Mouse (Mus musculus) adrenal gland, adult 2 months (tissue): Measurements from ENCODE around the gene Lpin2. TPM values are rescaled to one million over a fixed set of nuclear protein-coding genes. Genes with fewer than 3 reads are reported as not detected.

Experiments used
- DNase-seq: peaks from one replicate; pipeline ENCODE4 v3.0.0; 2021
- polyA plus RNA-seq: library from polyadenylated mRNA; depleted of rRNA; stranded (reverse); fragments of >200 nt; gene quantifications from 2 replicates; pipeline ENCODE4 v1.2.3, GENCODE M21; 2012
- total RNA-seq, 2 experiments: library from RNA; stranded (reverse); gene quantifications; 2 replicates each; pipeline ENCODE4 v1.2.3; 2021

Gene Lpin2
- total and polyA plus RNA-seq, 3 experiments: 8.2 to 43.0 (median 38.1) TPM

DNA sequence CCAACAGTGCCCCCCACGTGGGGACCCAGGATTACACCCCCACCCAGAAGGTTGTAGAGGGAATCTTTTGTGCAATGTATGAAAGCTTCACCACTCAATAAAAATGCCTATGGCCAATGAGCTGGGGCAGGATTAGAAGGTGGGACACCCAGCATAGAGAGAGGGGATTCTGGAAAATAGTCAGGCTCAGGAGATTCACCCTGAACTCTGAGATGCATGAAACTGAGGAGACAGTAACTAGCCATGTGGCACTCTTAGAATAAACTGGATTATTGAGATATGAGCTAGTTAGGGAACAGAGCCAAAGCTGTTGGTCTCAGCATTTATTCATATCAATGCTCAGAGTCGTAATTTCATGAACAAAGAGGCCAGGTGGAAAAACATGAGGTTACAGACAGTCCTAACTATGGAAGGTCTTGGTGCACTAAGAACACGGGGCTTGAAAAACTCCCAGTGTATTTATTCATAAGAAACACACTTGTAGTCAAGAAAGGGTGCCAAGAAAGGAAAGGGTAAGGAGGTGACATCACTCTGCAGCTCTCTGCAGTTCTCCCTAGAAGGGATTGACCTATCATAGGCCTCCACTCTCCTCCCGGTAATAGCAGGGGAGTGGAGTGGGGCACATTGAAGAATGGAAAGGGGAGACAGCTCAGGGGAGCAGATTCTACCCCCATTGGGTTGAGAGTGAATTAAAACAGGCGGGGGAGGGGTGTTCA lies 83.1 kb downstream of the Lpin2 start:
- no peak for DNase-seq

DNA sequence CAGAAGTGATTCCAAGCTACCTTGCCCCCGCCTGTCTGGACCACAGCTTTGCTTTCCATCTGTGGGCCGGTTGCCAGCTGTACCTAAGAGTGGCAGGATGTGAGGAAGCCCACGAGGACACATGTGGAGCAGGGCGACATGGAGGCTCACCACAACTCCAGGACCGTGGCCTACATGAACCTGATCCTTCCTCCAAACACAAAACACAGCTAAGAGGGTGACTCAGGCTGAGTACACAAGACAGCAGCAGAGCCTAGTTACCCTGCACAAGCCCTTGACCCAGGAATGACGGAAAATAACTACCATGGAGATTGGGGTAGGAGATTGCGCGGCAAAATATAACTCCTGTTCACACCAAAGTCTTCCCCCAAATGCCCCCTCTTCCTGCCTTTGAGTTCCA lies 85.0 kb downstream of the Lpin2 start:
- DNase-seq: peak; percentile 51

DNA sequence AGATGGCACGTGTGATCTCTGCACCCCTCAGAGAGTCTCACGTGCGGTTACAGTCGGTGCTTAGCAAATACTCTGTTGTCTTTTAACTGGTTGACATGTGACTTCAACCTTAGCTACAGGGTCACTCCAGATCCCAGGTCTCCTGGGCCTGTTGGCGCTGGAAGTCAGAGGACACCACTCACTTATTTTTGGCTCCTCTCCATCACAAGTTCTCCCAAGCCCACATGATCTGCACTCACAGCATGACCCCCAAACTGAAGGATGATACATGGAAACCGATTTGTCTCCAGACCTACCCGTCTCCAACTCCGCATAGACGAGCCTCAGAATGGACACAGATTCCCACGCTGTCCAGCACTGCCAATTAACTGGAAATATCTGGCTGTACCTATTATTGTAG lies 85.8 kb downstream of the Lpin2 start:
- DNase-seq: no peak

DNA sequence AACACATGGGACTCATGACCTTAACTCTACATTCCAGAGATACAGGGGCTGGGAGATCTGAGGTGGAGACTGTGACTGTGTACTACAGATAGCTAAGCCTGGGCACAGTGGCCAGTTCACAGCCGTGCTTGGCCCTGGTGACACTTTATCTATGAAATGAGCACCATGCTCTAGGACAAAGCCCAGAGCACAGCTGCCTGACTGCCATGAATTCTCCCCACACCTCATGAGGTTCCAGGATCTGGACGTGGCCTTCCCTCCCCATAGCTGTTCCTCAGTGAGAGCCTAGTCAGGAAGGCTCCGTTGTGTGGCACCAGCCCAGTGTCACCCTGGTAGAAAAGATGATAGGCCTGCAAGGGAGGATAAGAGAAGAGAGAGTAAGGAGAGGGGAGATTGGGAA lies 86.2 kb downstream of the Lpin2 start:
- DNase-seq: no peak

DNA sequence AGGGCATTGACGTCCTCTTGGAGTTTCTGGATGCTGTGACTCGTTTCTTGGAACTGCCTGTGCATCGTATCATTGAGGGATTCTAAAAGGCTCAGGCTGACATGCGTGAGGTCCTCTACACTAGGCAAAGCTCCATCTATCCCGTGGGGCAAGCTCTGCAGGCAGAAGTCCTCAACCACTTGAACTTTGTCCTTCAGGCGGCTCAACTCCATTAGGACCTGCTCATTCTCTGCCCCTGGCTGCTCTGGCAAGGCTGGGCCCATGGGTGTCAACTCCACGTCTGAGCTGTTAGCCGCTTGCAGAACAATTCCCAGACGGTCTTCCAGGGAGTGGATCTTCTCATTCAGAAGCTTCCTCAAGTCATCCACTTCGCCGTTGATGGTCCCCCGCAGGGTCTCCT lies 91.5 kb downstream of the Lpin2 start:
- no peak for DNase-seq

DNA sequence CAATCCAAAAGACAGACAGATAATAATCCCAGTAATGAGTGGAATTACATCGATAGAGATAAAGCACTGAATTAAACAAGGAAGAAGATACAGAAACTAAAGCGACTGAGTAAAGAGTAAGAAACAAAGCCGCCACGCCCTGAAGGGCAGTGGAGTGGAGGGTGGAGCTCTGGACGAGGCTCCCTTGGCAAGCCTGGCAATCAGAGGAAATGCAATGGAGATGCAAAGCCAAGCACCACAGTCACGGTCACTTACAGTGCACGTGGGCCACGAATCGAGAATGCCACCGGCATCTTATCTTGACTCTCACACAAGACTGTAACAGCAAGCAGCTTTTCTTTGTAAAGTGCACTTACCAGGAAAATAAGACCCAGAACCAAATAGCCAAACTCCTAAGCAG lies 94.4 kb downstream of the Lpin2 start:
- DNase-seq: no peak

DNA sequence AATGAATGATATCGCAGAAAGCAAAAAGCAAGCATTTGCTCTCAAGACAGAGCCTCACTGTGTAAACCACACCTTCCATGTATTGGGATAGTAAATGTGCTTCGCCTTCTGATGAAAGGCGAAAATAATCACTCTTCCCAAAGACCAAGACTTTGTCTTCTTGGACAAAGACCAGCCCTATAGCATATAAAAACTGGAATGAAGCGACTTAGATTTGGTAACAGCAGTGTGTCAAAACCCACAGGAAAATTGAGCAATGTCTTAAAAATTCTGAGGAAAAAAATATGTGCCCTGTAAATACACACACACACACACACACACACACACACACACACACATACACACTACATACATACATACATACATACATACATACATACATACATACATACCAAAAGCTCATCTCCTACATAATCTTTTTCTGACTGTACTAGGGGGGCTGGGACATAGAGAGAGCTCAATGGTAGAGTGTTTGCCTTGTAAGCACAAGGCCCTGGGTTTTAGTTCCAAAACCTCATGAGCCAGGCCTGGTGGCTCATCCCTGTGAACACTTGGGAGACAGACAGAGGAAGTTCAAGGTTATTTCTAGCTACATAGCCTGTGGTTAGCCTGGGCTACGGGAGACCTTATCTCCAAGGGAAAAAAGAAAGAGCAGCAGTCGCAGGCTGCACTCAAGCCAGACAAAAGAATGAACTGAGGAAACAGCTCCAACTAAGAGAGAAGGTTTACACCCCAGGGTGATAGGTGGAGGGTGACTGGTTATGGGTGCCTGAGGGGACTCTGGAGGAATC lies 95.5 kb downstream of the Lpin2 start:
- DNase-seq: no peak

DNA sequence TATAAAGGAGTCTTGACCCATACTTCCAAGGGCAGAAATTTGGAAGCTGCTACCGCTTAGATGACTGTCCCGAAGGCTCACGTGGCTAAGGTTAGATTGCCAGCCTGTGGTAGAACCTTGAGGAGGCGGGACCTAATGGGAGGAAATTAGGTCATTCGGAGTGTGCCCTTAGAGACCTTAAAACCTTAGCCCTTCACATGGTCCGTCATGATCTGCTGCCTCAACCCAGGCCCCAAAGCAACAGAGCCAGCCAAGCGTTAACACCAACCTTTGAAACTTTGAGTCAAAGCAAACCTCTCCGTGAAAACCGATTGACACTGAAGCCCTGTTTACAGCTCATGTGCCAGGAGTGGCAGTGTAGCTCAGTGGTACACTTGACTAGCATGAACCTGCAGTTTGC lies 100.4 kb downstream of the Lpin2 start:
- no peak for DNase-seq

DNA sequence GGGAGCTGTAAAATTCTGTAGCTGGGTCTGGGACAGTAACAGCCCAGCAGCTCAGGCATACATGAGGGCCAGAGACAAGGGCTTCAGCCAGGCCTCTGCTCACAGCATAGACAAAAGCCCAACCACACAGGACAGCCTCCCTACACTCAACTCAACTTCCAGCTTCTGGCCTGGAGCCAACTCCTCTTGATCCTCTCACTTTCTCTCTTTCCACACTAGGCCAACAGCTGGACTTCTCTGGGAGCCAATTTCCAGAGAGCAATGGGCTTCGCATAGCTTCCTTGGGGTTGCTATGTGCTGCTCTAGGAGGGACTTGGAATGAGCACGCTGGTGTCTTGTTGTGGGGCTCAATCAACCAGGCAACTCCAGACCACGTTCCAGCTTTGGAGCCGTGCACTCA lies 100.9 kb downstream of the Lpin2 start:
- no peak for DNase-seq

DNA sequence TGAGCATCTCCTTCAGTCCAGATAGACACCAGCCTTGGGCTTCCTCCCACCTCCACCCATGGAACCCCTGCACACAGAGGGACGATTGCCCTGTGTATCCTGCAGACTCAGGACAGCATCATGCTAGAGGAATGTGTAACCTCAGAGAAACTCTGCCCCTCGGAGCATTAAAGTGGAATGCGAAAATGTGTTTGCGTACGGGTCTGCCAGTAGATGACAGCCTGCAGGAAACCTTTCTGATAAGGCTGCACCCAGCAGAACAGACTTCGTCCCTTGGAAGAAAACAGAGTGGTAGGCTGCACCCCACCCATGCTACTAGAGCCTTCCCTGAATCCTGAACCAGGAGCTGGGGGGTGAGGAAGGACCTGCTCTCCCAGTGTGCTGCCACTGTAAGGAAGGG lies 102.5 kb downstream of the Lpin2 start:
- DNase-seq: no peak

DNA sequence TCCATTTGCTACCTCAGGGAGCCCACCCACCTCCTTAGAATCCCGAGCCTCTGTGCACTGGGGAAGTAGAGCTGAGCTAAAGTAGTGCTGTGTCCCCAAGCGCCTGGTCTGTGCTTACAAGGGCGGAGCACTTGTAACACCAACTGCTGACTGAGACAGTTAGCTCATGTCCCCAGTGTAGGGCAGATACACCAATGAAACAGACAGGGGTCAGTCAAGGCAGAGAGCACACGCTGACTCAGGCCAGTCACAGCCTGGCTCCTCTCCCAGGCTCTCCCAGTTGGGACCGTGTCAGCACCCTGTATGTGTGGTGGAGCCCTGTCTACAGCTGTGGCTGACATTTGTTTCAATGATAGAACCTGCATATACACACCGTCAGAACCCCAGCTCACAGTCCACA lies 103.6 kb downstream of the Lpin2 start:
- DNase-seq: peak; percentile 71

DNA sequence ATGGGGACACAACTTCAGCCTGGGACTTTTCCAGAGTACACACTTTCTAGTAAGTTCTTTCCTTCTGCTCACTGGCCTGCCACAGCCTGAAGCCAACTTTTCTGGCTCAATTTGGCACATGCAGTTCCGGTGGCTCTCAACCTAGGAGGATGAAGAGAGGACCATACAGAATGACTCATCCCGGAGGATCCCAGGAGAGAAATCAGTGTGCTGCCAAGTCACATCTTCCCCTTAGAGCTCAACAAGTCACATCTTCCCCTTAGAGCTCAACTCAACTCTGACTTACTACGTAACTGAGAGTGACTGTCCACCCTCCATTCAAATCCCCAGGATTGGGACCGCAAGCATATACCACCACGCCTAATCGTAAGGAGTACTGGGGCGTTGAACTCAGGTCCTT lies 105.2 kb downstream of the Lpin2 start:
- DNase-seq: no peak

DNA sequence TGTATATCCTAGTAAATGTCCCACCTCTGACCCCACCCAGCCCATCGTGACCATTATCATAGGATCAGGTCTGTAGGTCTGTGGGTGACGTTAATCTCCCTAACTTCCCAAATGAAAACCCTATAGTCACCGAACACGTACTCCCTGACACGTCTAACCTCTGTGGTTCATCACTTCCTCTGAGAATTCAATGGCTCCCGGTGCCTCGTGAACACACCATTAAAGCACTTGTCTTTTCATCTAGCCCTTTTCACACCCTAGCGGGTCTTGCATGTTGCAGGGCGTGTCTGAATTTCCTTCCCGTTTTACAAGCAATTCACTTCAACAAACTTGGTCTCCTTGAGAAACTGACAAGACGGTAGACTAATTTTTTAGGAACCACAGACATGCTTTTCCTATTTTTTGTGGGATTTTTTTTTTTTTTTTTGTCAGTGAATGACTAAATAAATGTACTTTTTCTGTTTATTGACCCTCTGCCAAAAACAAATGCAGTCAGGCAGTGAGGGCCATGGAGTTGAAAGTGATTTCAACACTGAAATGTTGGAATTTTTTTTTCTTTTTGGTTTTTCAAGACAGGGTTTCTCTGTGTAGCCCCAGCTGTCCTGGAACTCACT lies 105.9 kb downstream of the Lpin2 start:
- no peak for DNase-seq

DNA sequence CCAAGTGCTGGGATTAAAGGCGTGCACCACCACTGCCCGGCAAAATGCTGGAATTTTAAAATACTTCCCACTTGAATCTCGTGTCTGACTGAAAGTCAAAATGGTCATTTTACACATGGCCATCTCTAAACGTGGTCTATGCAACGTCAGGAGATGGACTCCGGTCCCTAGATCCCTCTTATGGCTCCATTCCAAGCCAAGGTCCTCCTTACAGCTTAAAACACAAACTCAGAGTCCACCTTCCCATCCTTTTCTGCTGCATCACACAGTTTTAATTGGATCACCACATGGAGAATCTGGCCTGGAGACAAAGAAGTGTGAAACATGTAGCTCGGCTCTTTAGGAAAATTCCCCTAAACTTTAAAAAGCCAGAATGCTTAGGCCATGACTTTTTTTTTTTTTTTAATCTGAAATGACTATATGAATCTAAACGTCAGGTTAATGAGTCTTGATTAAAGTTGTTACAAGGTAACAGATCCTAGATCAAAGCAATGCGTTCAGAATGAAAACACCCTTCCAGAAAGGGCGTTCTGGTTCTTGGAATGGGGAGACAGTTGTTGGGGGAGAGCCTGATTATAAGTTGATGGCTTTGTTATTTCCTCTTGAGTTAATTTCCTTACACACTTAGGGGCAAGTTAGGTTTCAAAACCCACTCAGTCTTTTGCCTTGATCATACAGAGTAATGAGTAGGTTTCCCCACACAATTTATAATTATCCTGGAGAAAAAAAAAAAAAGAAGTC lies 106.6 kb downstream of the Lpin2 start:
- DNase-seq: no peak

DNA sequence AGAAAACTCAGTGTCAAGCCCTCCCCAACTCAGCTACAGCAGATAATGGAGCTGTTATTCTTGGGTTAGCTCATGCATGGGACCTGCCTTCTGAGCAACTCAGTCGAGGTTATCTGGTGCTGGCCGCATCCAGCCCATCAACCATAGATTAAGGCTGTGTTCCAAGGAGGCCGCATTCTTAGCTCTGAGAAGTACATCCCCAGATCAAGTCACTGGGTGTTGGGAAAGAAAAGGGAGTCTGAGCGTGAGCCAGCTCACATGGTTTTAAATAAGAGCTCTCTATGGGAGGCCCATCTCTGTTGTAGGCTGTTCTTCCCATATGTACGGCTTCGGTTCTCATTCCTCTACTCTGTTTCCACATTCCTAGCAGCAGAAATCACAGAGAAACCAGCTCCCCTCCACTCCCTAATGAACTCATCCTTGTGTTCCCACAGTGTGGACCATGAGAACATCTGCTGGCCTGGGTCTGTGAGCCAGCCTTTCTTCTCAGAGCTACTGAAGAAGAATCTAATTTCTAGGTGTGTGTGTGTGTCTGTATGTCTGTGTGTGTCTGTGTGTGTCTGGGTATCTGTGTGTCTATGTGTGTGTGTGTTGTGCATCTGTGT lies 107.3 kb downstream of the Lpin2 start:
- no peak for DNase-seq

DNA sequence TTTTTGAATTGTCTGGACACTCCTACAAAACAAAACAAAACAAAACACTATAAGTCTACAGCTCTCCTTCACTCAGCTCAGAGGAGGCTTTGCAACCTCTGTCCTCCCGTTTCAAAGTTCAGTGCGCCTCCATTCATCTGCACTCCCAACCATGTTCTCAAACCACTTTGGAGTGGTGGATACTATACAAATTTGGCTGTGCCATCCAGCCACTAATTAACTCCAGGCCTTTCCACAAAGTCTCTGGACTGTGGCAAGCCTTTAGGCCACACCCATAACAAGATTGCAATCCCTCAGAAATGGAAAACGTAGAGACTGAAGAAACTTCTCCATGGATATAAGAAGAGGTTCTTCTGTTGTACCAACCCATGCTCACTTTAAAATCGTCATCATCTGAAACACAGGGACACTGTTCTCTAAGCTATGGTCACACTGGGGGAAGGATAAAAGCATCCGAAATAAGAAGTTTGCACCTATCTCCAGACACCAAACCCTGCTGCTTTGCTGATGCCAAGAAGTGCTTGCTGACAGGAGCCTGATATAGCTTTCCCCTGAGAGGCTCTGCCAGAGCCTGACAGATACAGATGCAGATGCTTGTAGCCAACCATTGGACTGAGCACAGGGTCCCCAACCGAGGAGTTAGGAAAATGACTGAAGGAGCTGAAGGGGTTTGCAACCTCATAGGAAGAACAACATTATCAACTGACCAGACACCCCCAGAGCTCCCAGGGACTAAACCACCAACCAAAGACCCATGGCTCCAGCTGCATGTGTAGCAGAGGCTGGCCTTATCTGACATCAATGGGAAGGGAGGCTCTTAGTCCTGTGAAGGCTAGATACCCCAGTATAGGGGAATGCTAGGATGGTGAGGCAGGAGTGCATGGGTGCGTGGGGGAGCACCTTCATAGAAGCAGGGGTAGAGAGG lies 108.4 kb downstream of the Lpin2 start:
- no peak for DNase-seq

DNA sequence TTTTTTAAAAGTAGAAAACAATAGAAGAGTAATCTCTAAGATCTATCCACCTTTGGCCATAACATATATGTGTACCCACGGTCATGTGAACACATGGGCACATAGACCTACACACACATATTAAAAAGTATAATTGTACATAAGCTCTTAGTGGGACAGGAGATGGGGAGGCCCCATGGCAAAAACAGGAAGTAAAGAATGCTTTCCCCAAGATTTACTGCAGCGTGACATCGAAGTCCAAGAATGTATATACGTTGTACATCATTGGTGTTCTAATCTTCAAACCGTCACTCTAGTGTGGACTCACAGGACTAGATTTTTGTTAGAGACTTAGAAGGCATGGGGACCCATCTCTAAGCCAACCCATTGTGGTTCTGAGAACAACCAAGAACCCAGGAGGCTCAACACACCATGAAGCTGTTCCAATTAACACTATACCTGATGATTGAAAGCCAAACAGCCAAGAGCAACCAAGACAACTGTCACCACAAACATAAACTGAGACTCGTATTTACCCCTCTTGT lies 109.6 kb downstream of the Lpin2 start:
- no peak for DNase-seq

DNA sequence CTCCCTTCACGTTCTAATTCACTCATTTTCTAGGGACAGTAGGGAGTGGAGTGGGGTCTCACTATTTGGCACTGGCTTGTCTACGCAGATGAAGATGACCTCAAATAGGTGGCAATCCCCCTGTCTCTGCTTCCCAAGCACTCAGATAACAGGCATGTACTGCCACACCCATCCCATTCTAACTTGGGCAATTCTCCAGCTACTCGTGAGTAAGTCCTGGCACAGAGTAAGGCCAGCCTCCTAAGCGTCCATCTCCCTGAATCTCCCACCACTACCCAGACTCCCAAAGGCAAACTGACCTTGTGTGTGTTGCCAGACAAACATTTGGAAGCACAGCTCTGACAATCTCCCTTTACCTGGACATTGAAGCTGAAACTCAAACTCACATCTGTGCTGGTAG lies 110.5 kb downstream of the Lpin2 start:
- peak; percentile 65 for DNase-seq

DNA sequence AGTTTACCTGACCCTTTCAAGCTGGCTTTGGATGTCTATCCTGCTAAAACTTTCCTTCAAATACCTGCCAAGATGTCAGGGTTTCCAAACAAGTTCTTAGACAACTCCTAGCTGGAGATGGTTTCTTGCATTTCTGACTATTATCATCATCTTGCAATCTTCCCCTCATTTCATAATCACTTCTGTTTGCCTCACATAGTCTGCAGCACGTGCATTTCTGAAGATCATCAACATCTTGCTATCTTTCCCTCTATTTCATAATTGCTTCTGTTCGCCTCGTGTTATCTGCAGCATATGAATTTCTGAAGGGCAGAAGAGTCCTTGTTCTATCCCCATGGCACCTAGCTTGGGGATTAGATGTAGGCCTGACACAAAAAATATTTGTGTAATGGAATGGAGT lies 112.2 kb downstream of the Lpin2 start:
- no peak for DNase-seq
